Mouse (Mus musculus): ENCODE data around the gene Rassf4.
A peak's percentile ranks its signal among the peaks of the same experiment; 100 is the strongest.
"Not testable (repeated sequence)": the region's sequence is repeated elsewhere in the genome, so short reads cannot be mapped to it uniquely, and the experiment has no call there.

The Rassf4 gene

GRCm38 (mm10) chr6:116636581-116637235, 37.0 kb downstream of the Rassf4 start:
- DNase-seq (ENCODE audit: low spot score in 2 of 2): no peak

GRCm38 (mm10) chr6:116635251-116636180, 38.2 kb downstream of the Rassf4 start:
- DNase-seq (ENCODE audit: low spot score in 2 of 2): no peak

GRCm38 (mm10) chr6:116633741-116634695, 39.7 kb downstream of the Rassf4 start:
- no peak for DNase-seq (ENCODE audit: low spot score in 2 of 2)

DNA sequence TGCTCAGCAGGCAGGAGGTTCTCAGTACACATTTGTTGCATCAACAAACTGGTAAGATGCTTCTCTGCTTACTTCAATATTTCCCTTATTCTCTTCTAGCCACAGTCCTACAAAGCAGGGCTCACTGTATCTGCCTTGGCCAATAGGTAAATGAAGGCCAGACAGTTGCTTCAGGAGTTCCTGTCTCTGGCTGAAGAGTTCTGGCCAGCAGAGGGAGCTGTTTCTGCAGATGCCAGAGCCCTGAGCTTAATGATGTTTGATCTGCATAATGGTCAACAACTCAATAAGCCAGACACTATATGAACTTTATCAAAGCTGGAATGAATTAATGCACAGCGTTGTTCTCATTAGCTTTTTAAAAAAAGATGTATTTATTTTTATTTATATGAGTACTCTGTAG, 41.6 kb downstream of the Rassf4 start:
- peak; percentile 83 to 87 for DNase-seq (ENCODE audit: low spot score in 2 of 2)

DNA sequence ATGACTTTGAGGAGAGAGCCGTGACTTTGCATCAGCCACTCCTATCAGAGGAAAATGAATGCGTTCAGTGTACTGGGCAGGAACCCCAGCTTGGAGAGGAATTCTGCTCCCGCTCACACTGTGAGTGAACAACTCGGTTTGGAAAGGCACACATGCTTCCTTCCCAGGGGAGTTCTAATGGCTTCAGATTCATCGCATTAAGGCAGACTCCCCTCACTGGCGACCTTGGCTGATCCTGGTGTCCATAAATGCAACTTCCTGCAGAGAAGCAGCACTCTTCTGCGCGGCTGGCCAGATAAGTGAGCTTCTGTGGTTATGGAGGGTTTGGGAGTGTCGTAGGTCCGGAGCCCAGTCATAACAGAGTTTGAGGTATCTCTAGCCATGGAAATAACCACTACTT, 44.0 kb downstream of the Rassf4 start:
- DNase-seq (ENCODE audit: low spot score in 2 of 2): no peak

GRCm38 (mm10) chr6:116628539-116629171, 45.1 kb downstream of the Rassf4 start, which contains the start of gene Zfp422:
Gene Zfp422 (minus strand): TSS chr6:116628999.
- peak; percentile 46 to 58 for DNase-seq (ENCODE audit: low spot score in 2 of 2)

DNA sequence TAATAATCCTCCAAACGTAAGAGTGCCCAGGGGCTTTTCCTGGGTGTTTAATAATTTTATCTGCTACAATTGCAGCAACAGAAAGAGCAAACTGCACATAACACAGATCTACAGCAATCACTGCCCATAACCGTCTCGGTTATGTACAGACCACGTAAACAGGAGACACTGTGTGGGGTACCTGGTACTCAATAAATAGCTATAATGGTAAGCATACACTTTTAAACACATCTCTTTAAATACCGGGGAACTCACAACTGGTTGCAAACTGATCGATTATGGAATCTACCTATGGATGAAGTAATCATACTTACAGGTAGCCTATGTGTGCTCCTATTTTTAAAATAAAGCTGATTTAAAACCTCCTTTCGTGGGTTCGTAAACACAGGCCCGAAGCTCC, 45.7 kb downstream of the Rassf4 start:
- no peak for DNase-seq (ENCODE audit: low spot score in 2 of 2)

DNA sequence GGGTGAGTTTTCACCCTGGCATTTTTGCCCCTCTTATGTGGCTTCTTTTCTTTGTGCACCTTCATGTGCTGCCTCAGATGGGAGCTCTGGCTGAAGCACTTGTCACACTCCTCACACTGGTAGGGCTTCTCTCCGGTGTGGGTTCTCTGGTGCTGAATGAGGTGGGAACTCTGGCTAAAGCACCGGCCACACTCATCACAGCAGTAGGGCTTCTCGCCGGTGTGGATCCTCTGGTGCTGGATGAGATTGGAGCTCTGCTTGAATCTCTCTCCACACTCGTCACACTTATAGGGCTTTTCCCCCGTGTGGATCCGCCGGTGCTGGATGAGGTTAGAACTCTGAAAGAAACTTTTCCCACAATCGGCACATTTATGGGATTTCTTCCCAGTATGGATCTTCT, 47.3 kb downstream of the Rassf4 start:
- DNase-seq (ENCODE audit: low spot score in 2 of 2): not testable (repeated sequence)

- DNase-seq (ENCODE audit: low spot score in 2 of 2): no peak
These were observed 52.3 kb downstream of the Rassf4 start for GRCm38 (mm10) chr6:116621318-116622023.

- DNase-seq (ENCODE audit: low spot score in 2 of 2): no peak
These were observed 55.7 kb downstream of the Rassf4 start for GRCm38 (mm10) chr6:116618073-116618472.

DNA sequence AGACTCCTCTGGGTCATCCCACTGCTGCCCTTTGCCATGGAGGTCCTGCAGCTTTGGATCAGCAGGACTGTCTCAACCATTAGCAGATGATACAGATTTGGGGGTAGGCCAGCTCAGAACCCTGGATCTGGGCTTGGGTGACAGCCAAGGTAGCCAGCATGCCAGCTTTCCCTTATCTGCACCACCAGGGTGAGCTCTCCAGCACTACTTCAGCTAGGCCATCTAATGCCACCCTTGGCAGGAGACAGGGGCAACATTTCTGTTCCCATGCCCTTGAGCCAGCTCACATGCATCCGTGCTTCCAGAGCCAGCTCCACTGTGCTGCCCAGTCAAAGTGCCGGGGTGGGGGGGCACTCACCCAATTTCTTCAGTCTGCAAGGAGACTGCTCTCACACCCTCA, 58.0 kb downstream of the Rassf4 start:
- DNase-seq (ENCODE audit: low spot score in 2 of 2): no peak

DNA sequence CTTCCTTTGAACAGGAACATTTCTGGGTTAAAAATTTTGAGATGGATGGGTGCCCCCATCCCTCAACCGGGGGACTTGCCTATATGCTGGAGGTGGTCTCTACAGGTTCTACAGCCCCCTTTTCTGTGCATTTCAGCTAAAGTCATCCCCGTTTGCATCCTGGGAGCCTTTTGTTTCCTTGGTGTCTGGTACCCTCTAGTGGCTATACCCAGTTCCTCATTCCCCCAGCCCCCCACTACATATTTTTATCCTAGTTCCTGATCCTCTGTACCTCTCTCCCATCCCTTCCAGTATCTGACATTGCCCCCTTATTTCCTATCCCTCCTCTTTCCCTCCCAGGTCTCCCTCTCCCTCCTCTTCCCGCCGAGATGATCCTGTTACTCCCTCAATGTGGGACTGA, 66.5 kb downstream of the Rassf4 start:
- no peak for DNase-seq (ENCODE audit: low spot score in 2 of 2)

DNA sequence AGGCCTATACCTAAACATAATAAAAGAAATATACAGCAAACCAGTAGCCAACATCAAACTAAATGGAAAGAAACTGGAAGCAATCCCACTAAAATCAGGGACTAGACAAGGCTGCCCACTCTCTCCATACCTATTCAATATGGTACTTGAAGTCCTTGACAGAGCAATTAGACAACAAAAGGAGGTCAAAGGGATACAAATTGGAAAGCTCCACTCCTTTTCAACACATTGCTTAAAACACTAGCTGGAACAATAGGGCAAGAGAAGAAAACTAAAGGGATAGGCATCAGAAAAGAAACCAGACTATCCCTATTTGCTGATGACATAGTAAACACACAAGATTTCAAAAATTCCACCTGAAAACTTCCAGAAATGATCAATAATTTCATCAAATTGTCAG, 72.8 kb downstream of the Rassf4 start:
- DNase-seq (ENCODE audit: low spot score in 2 of 2): not testable (repeated sequence)

DNA sequence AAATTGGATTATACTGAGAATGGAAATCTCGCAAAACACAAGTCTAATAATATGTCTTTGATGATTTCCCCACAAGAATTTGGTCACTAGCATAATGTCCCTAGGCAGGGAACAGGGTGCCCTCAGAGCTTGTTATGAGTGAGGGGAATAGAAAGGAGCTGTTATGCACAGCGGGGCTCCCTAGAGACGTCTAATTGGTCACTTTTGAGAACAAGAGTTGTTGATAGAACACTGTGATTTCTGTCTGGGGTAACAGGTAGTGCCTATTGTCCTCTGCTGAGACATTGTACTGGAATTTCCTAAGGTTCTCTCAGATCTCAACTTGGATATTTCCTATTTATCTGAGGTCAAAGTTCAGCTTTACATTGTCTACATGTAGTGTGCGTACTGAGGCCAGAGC, 89.7 kb downstream of the Rassf4 start, which contains the start of gene Olfr215:
TSS of gene Olfr215 (minus strand) at position 101 of the 400 bp plus-strand sequence.
- no peak for DNase-seq (ENCODE audit: low spot score in 2 of 2)

Data from right cerebral cortex, adult 2 months (tissue).